Mouse (Mus musculus): ENCODE measurements around the gene Cisd2. TPM values are rescaled to one million over a fixed set of nuclear protein-coding genes. Genes with fewer than 3 reads are reported as not detected.

The Cisd2 gene
- polyA plus RNA-seq, 1 experiment from 2014 or later, result 57.6 TPM

GRCm38 (mm10) chr3:135420542-135421309 is 3.0 kb downstream of the Cisd2 start:
- WGBS, result 93% methylated on average over 9 of the region's 9 CpGs
- Histone ChIP-seq H3K27me3 (replicated peaks; ENCODE audit: control insufficient read depth, insufficient read depth, low read length) (no peaks in the 10 kb centered on the region), H3K4me3 (ENCODE audit: low read depth, low read length) (no peak overlapping the region), H3K36me3 (ENCODE audit: control insufficient read depth, insufficient read depth, low read length) (0 out of 2 replicates have a peak, but pooled peaks cover 3% of the 10 kb centered on the region), H3K9me3 (ENCODE audit: control insufficient read depth, low read length) (no peaks in the 10 kb centered on the region), H3K9ac (ENCODE audit: low read length) (no peak overlapping the region), H3K27ac (ENCODE audit: low read depth) (no peak overlapping the region), H3K4me1 (replicated peaks; ENCODE audit: control insufficient read depth, insufficient read depth, low read length) (peaks cover 16% of the 10 kb centered on the region), H3K4me2 (ENCODE audit: low read length) (no peak overlapping the region)
- DNase-seq (ENCODE audit: low spot score), result no peak
- ATAC-seq (replicated peaks; ENCODE audit: low FRiP score, low TSS enrichment, low read depth), result no peak

DNA sequence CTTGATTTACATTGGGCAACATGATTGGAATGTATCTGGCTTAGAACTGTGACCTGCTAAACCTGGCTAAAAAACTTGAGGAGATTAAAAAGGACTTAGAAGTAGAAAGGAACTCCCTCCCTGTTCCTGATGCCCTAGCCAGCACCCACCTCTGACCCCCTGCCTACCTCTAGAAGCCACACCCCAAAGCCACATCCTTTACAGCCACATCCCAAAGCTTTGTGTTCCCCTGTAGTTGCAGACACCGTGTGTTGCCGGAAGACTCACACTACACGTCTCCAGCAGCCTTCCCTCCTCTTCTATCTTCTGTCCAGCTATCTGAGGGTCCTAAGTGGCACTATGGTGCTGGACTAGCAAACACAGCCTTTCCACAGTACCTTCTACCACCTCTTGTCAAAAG is 5.9 kb downstream of the Cisd2 start:
- 0 out of 2 replicates have a peak, but pooled peaks cover 3% of the 10 kb centered on the region for H3K36me3 ChIP-seq (ENCODE audit: control insufficient read depth, insufficient read depth, low read length)
- 76% methylated on average over 3 of the region's 3 CpGs for WGBS

DNA sequence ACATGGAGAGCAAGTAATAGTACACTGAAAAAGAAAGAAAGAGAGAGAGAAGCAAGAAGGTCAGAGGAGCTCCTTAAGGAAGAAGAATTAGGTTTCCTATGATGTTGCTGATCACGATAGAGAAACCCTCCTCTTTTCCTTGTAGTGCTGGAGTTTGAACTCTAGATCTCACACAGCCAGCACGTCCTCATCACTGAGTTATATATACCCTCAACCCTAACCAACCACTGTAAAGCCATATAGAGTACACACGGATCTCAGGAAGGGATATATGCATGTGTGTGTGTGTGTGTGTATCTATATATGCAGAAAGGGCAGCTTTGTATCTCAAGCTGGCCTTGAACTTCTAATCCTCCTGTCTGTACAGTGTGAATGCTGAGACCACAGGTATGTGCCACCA is 6.5 kb downstream of the Cisd2 start:
- Histone ChIP-seq H3K4me1 (replicated peaks; ENCODE audit: control insufficient read depth, insufficient read depth, low read length) (peaks cover 16% of the 10 kb centered on the region; the same call in 1 of the 2 replicates), H3K4me3 (ENCODE audit: low read depth, low read length) (no peak overlapping the region), H3K36me3 (ENCODE audit: control insufficient read depth, insufficient read depth, low read length) (0 out of 2 replicates have a peak, but pooled peaks cover 3% of the 10 kb centered on the region), H3K27me3 (replicated peaks; ENCODE audit: control insufficient read depth, insufficient read depth, low read length) (no peaks in the 10 kb centered on the region), H3K4me2 (ENCODE audit: low read length) (no peak overlapping the region), H3K9ac (ENCODE audit: low read length) (no peak overlapping the region), H3K27ac (ENCODE audit: low read depth) (no peak overlapping the region), H3K9me3 (ENCODE audit: control insufficient read depth, low read length) (no peaks in the 10 kb centered on the region)
- ATAC-seq (replicated peaks; ENCODE audit: low FRiP score, low TSS enrichment, low read depth) (no peak), DNase-seq (ENCODE audit: low spot score) (no peak)
- 78% methylated on average over 3 of the region's 3 CpGs for WGBS

More for the DNA sequence above, 5.9 kb downstream of the Cisd2 start:
- Histone ChIP-seq H3K27ac (ENCODE audit: low read depth) (no peak overlapping the region), H3K4me2 (ENCODE audit: low read length) (no peak overlapping the region), H3K4me3 (ENCODE audit: low read depth, low read length) (no peak overlapping the region), H3K4me1 (replicated peaks; ENCODE audit: control insufficient read depth, insufficient read depth, low read length) (peaks cover 18% of the 10 kb centered on the region; the same call in 1 of the 2 replicates), H3K27me3 (replicated peaks; ENCODE audit: control insufficient read depth, insufficient read depth, low read length) (no peaks in the 10 kb centered on the region), H3K9me3 (ENCODE audit: control insufficient read depth, low read length) (no peaks in the 10 kb centered on the region), H3K9ac (ENCODE audit: low read length) (no peak overlapping the region)
- no peak for ATAC-seq (replicated peaks; ENCODE audit: low FRiP score, low TSS enrichment, low read depth)
- DNase-seq (ENCODE audit: low spot score), result no peak

DNA sequence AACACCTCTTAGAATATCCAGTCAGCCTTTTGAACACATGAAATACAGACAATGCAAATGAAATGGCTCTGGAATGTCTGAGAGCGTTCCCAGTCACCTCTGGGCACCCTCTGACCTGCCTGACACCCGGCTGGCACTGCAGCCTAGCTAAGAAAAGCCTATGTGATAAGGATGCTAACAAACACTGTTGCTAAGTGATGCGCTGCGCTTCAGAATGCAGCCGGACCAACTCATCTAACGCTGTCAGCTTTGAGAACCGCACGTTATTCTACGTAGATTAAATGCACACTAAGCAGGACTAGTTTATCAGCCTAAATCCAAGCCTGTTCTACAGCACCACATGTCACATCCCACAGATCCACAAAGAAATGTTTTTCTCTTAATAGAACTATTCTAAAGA is 11.9 kb downstream of the Cisd2 start:
- DNase-seq (ENCODE audit: low spot score), result no peak
- no peak overlapping the region for H3K9ac ChIP-seq (ENCODE audit: low read length)
- H3K27me3 ChIP-seq (replicated peaks; ENCODE audit: control insufficient read depth, insufficient read depth, low read length), result no peaks in the 10 kb centered on the region
- H3K4me3 ChIP-seq (ENCODE audit: low read depth, low read length), result no peak overlapping the region
- H3K27ac ChIP-seq (ENCODE audit: low read depth), result no peak overlapping the region
- 61% methylated on average over 9 of the region's 9 CpGs for WGBS
- peaks cover 8% of the 10 kb centered on the region; the same call in 1 of the 2 replicates for H3K4me1 ChIP-seq (replicated peaks; ENCODE audit: control insufficient read depth, insufficient read depth, low read length)
- no peak for ATAC-seq (replicated peaks; ENCODE audit: low FRiP score, low TSS enrichment, low read depth)
- H3K36me3 ChIP-seq (ENCODE audit: control insufficient read depth, insufficient read depth, low read length), result peaks cover 22% of the 10 kb centered on the region
- no peaks in the 10 kb centered on the region for H3K9me3 ChIP-seq (ENCODE audit: control insufficient read depth, low read length)
- no peak overlapping the region for H3K4me2 ChIP-seq (ENCODE audit: low read length)

DNA sequence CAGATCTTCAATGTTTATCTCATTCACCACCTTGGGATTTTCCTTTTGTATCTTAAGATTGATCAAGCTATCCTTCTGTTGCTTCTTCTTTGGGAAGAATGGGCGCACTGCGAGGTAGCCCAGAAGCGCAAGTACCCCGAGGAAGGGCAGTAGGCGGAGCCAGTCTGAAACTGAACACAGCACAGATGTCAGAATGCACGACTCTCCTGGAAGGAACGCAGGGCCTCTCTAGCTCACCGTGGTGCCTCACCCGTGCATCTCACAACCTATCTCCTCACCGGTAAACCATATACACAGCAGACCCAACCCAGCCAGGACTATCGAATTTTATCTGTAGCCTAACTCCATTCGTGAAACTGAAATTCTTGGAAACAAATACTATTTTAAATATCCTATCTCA is 12.7 kb downstream of the Cisd2 start:
- Histone ChIP-seq H3K4me3 (ENCODE audit: low read depth, low read length) (no peak overlapping the region), H3K9me3 (ENCODE audit: control insufficient read depth, low read length) (no peaks in the 10 kb centered on the region), H3K4me2 (ENCODE audit: low read length) (no peak overlapping the region), H3K36me3 (ENCODE audit: control insufficient read depth, insufficient read depth, low read length) (peaks cover 24% of the 10 kb centered on the region), H3K4me1 (replicated peaks; ENCODE audit: control insufficient read depth, insufficient read depth, low read length) (peaks cover 8% of the 10 kb centered on the region; the same call in 1 of the 2 replicates), H3K27me3 (replicated peaks; ENCODE audit: control insufficient read depth, insufficient read depth, low read length) (no peaks in the 10 kb centered on the region), H3K27ac (ENCODE audit: low read depth) (no peak overlapping the region), H3K9ac (ENCODE audit: low read length) (no peak overlapping the region)
- ATAC-seq (replicated peaks; ENCODE audit: low FRiP score, low TSS enrichment, low read depth), result no peak
- WGBS, result 84% methylated on average over 12 of the region's 12 CpGs
- no peak for DNase-seq (ENCODE audit: low spot score)

DNA sequence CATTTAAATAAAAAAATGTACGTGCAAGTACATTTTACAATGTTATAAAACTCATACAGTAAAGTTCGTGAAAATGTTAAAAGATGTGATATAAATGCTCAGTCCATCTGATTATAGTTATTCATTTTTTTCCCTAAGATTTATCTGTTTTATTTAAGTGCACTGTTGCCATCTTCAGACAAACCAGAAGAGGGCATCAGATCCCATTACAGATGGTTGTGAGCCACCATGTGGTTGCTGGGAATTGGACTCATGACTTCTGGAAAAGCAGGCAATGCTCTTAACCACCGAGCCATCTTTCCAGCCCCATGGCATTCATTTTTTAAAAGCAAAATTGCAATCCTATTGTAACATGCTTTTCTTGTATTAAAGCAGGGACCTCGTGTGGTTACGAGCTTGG is 14.5 kb downstream of the Cisd2 start:
- Histone ChIP-seq H3K27me3 (replicated peaks; ENCODE audit: control insufficient read depth, insufficient read depth, low read length) (no peaks in the 10 kb centered on the region), H3K27ac (ENCODE audit: low read depth) (no peak overlapping the region), H3K4me1 (replicated peaks; ENCODE audit: control insufficient read depth, insufficient read depth, low read length) (peaks cover 8% of the 10 kb centered on the region; the same call in 1 of the 2 replicates), H3K9ac (ENCODE audit: low read length) (no peak overlapping the region), H3K9me3 (ENCODE audit: control insufficient read depth, low read length) (no peaks in the 10 kb centered on the region), H3K4me2 (ENCODE audit: low read length) (no peak overlapping the region), H3K36me3 (ENCODE audit: control insufficient read depth, insufficient read depth, low read length) (peaks cover 24% of the 10 kb centered on the region), H3K4me3 (ENCODE audit: low read depth, low read length) (no peak overlapping the region)
- DNase-seq (ENCODE audit: low spot score), result no peak
- no peak for ATAC-seq (replicated peaks; ENCODE audit: low FRiP score, low TSS enrichment, low read depth)
- 93% methylated on average over 5 of the region's 5 CpGs for WGBS

DNA sequence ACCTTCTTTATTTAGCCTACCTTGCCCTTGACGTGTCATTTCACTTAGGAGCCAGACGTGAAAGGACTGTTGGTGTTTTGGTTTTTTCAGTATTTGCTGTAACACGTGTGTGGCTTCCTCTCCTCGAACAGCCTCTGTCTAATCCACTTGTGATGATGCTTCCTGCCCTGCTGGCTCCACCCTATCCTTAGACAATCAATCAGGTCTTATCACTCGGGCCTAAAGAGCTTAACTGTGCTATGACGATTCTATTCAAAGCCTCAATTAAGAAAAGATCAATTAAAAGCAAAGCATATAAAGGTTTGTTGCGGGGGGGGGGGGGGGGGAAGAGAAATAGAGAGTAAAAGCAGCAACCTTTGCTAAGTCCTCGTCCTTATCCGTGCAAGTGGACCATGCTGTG is 16.4 kb downstream of the Cisd2 start:
- Histone ChIP-seq H3K27ac (ENCODE audit: low read depth) (no peak overlapping the region), H3K36me3 (ENCODE audit: control insufficient read depth, insufficient read depth, low read length) (peaks cover 24% of the 10 kb centered on the region), H3K4me3 (ENCODE audit: low read depth, low read length) (no peak overlapping the region), H3K9ac (ENCODE audit: low read length) (no peak overlapping the region), H3K4me2 (ENCODE audit: low read length) (no peak overlapping the region), H3K4me1 (replicated peaks; ENCODE audit: control insufficient read depth, insufficient read depth, low read length) (no peaks in the 10 kb centered on the region), H3K9me3 (ENCODE audit: control insufficient read depth, low read length) (no peaks in the 10 kb centered on the region), H3K27me3 (replicated peaks; ENCODE audit: control insufficient read depth, insufficient read depth, low read length) (no peaks in the 10 kb centered on the region)
- DNase-seq (ENCODE audit: low spot score) (no peak), ATAC-seq (replicated peaks; ENCODE audit: low FRiP score, low TSS enrichment, low read depth) (no peak)
- 69% methylated on average over 8 of the region's 9 CpGs for WGBS

GRCm38 (mm10) chr3:135404599-135404998 is 19.1 kb downstream of the Cisd2 start:
- H3K27ac ChIP-seq (ENCODE audit: low read depth), result no peak overlapping the region
- DNase-seq (ENCODE audit: low spot score), result no peak
- no peak overlapping the region for H3K9ac ChIP-seq (ENCODE audit: low read length)
- H3K9me3 ChIP-seq (ENCODE audit: control insufficient read depth, low read length), result no peaks in the 10 kb centered on the region
- no peak overlapping the region for H3K4me2 ChIP-seq (ENCODE audit: low read length)
- peaks cover 19% of the 10 kb centered on the region; the same call in 1 of the 2 replicates for H3K36me3 ChIP-seq (ENCODE audit: control insufficient read depth, insufficient read depth, low read length)
- H3K27me3 ChIP-seq (replicated peaks; ENCODE audit: control insufficient read depth, insufficient read depth, low read length), result no peaks in the 10 kb centered on the region
- no peaks in the 10 kb centered on the region for H3K4me1 ChIP-seq (replicated peaks; ENCODE audit: control insufficient read depth, insufficient read depth, low read length)
- ATAC-seq (replicated peaks; ENCODE audit: low FRiP score, low TSS enrichment, low read depth), result no peak
- no peak overlapping the region for H3K4me3 ChIP-seq (ENCODE audit: low read depth, low read length)
- WGBS, result 87% methylated on average over 4 of the region's 4 CpGs

DNA sequence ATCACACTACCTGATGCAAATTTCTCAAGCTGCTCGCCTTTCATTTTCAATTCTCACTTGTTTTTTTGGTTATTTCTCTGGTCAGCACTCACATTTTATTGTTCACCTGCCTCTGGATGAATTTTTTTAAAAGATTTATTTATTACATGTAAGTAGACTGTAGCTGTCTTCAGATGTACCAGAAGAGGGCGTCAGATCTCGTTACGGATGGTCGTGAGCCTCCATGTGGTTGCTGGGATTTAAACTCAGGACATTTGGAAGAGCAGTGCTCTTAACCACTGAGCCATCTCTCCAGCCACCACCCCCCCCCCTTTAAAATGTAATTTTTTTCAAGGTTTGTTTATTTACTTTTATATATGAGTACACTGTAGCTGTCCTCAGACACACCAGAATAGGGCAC is 19.9 kb downstream of the Cisd2 start:
- Histone ChIP-seq H3K4me3 (ENCODE audit: low read depth, low read length) (no peak overlapping the region), H3K27me3 (replicated peaks; ENCODE audit: control insufficient read depth, insufficient read depth, low read length) (no peaks in the 10 kb centered on the region), H3K36me3 (ENCODE audit: control insufficient read depth, insufficient read depth, low read length) (peaks cover 17% of the 10 kb centered on the region; the same call in 1 of the 2 replicates), H3K4me2 (ENCODE audit: low read length) (no peak overlapping the region), H3K4me1 (replicated peaks; ENCODE audit: control insufficient read depth, insufficient read depth, low read length) (no peaks in the 10 kb centered on the region), H3K27ac (ENCODE audit: low read depth) (no peak overlapping the region), H3K9ac (ENCODE audit: low read length) (no peak overlapping the region), H3K9me3 (ENCODE audit: control insufficient read depth, low read length) (no peaks in the 10 kb centered on the region)
- 80% methylated on average over 5 of the region's 5 CpGs for WGBS
- DNase-seq (ENCODE audit: low spot score), result no peak
- no peak for ATAC-seq (replicated peaks; ENCODE audit: low FRiP score, low TSS enrichment, low read depth)
